Mouse (Mus musculus): ENCODE results near the gene B230104I21Rik. TPM values are rescaled to one million over a fixed set of nuclear protein-coding genes. Genes with fewer than 3 reads are reported as not detected.

The B230104I21Rik gene
- polyA plus RNA-seq, 1 experiment from 2014 or later = not detected

DNA sequence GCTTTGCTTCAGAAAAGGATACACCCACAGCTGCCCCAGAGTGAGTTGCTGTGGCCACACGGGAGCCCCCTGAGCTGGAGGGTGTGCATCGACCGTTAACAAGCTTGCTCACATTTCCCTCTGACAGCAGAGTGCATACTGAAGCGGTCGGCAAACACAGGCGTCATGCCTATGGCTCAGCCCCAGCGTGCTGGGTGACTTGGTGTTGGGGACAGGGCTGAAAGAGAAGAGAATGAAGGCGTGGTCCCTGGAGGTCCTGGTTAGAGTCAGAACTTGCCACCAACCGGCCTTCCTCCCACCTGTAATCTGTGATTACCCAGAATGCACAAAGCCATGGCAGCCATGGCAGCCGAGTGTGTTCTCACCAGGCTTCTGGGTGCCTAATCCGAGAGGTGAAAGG is 22.9 kb downstream of the B230104I21Rik start:
- Histone ChIP-seq H3K9me3 (ENCODE audit: low read length) (no peaks in the 10 kb centered on the region), H3K27me3 (ENCODE audit: insufficient read depth, low read length) (no peaks in the 10 kb centered on the region), H3K4me2 (ENCODE audit: low read depth, low read length) (no peak overlapping the region), H3K27ac (ENCODE audit: low read depth) (no peak overlapping the region), H3K36me3 (replicated peaks; ENCODE audit: insufficient read depth, low read length) (no peaks in the 10 kb centered on the region), H3K4me1 (ENCODE audit: insufficient read depth) (no peaks in the 10 kb centered on the region), H3K9ac (replicated peaks) (no peak overlapping the region), H3K4me3 (ENCODE audit: low read depth, low read length) (no peak overlapping the region)
- TF ChIP-seq EP300 (IDR thresholded peaks at IDR 0.05; ENCODE audit: low read depth) = no peak
- no peak for TF ChIP-seq CTCF (IDR thresholded peaks at IDR 0.05; ENCODE audit: low read depth)
- DNase-seq (no peak), ATAC-seq (peak; percentile 21; the same call in 1 of the 2 replicates)
- WGBS (ENCODE audit: insufficient replicate concordance) = 52% methylated on average over 11 of the region's 11 CpGs

DNA sequence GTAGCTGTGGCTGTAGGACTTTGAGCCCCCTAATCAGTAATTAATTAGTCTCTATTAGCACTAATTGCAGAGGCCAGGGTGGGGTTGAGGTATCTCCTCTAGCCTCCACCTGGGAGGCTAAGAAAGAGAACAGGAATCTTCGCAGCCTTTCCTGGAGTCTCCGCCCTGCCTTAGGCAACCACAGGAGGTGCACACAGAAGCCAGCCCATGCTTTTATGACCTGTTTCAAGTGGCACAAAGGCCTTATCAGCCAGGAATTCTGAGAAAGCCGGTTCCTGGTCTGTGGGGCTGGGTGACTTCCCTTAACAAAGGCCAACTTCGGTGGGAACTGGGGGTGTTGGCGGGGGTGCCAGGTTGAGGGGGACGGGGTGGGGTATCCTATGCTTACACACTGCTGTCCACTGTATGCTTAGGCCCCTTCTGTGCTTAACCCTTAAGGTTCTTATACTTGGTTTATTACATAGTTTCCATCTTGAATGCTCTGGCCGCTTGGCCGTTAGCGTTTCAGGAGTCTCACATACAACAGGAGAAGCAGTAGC is 23.9 kb downstream of the B230104I21Rik start:
- no peak overlapping the region for H3K4me2 ChIP-seq (ENCODE audit: low read depth, low read length)
- H3K9ac ChIP-seq (replicated peaks) = no peak overlapping the region
- WGBS (ENCODE audit: insufficient replicate concordance) = 71% methylated on average over 9 of the region's 9 CpGs
- H3K27me3 ChIP-seq (ENCODE audit: insufficient read depth, low read length) = no peaks in the 10 kb centered on the region
- no peaks in the 10 kb centered on the region for H3K36me3 ChIP-seq (replicated peaks; ENCODE audit: insufficient read depth, low read length)
- TF ChIP-seq EP300 (IDR thresholded peaks at IDR 0.05; ENCODE audit: low read depth) = no peak
- TF ChIP-seq CTCF (IDR thresholded peaks at IDR 0.05; ENCODE audit: low read depth) = no peak
- ATAC-seq (no peak), DNase-seq (no peak)
- H3K9me3 ChIP-seq (ENCODE audit: low read length) = no peaks in the 10 kb centered on the region
- H3K4me3 ChIP-seq (ENCODE audit: low read depth, low read length) = no peak overlapping the region
- H3K4me1 ChIP-seq (ENCODE audit: insufficient read depth) = no peaks in the 10 kb centered on the region
- no peak overlapping the region for H3K27ac ChIP-seq (ENCODE audit: low read depth)

DNA sequence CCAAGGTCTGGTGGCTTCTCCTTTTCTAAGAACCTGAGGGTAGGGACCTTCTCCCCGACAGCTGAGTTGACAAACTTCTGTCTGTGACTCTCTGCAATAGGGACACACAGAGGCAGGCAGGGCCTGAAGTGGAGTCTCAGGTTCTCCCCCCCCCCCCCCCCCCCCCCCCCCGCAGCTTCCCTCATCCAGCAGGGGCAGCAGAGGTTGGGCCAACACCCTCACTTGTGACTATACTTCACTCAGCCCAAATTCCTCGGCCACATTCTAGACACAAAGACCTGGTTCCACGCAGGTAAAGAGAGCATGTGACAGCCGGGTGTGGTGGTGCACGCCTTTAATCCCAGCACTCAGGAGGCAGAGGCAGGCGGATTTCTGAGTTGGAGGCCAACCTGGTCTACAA is 24.5 kb downstream of the B230104I21Rik start:
- H3K4me3 ChIP-seq (ENCODE audit: low read depth, low read length) = no peak overlapping the region
- TF ChIP-seq CTCF (IDR thresholded peaks at IDR 0.05; ENCODE audit: low read depth) = no peak
- no peak for TF ChIP-seq EP300 (IDR thresholded peaks at IDR 0.05; ENCODE audit: low read depth)
- no peak overlapping the region for H3K27ac ChIP-seq (ENCODE audit: low read depth)
- H3K9me3 ChIP-seq (ENCODE audit: low read length) = no peaks in the 10 kb centered on the region
- no peaks in the 10 kb centered on the region for H3K36me3 ChIP-seq (replicated peaks; ENCODE audit: insufficient read depth, low read length)
- no peak overlapping the region for H3K9ac ChIP-seq (replicated peaks)
- H3K27me3 ChIP-seq (ENCODE audit: insufficient read depth, low read length) = no peaks in the 10 kb centered on the region
- ATAC-seq (no peak), DNase-seq (no peak)
- WGBS (ENCODE audit: insufficient replicate concordance) = 71% methylated on average over 6 of the region's 7 CpGs
- no peak overlapping the region for H3K4me2 ChIP-seq (ENCODE audit: low read depth, low read length)
- no peaks in the 10 kb centered on the region for H3K4me1 ChIP-seq (ENCODE audit: insufficient read depth)

- H3K27me3 ChIP-seq (ENCODE audit: insufficient read depth, low read length) = no peaks in the 10 kb centered on the region
- no peak overlapping the region for H3K27ac ChIP-seq (ENCODE audit: low read depth)
- H3K4me2 ChIP-seq (ENCODE audit: low read depth, low read length) = no peak overlapping the region
- TF ChIP-seq CTCF (IDR thresholded peaks at IDR 0.05; ENCODE audit: low read depth) (no peak), EP300 (IDR thresholded peaks at IDR 0.05; ENCODE audit: low read depth) (no peak)
- no peak for ATAC-seq
- no peak overlapping the region for H3K9ac ChIP-seq (replicated peaks)
- no peak overlapping the region for H3K4me3 ChIP-seq (ENCODE audit: low read depth, low read length)
- WGBS (ENCODE audit: insufficient replicate concordance) = 74% methylated on average over 3 of the region's 3 CpGs
- H3K36me3 ChIP-seq (replicated peaks; ENCODE audit: insufficient read depth, low read length) = no peaks in the 10 kb centered on the region
- no peak for DNase-seq
- no peaks in the 10 kb centered on the region for H3K4me1 ChIP-seq (ENCODE audit: insufficient read depth)
- H3K9me3 ChIP-seq (ENCODE audit: low read length) = no peaks in the 10 kb centered on the region
Measured at GRCm38 (mm10) chr4:154360850-154361249, 24.9 kb downstream of the B230104I21Rik start.

DNA sequence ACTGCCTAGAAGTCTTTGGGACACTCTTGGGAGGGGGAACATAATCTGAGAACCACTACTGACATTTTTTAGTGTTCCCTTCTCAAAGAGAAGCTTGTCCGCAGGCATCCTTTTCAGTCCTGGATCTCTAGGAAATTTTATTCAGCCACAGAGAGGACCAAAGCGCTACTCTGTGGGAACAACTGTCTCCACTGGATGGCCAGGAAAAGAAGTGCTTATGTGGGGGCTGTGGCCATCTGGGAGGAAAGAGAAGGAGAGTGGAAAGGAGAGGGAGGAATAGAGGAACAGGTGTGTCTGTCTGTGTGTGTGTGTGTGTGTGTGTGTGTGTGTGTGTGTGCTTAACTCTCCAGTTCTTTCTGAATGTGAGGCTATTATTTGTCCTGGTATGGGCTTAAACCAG is 28.8 kb downstream of the B230104I21Rik start:
- Histone ChIP-seq H3K27me3 (ENCODE audit: insufficient read depth, low read length) (no peaks in the 10 kb centered on the region), H3K4me2 (ENCODE audit: low read depth, low read length) (no peak overlapping the region), H3K27ac (ENCODE audit: low read depth) (no peak overlapping the region), H3K4me1 (ENCODE audit: insufficient read depth) (no peaks in the 10 kb centered on the region), H3K9me3 (ENCODE audit: low read length) (no peaks in the 10 kb centered on the region), H3K9ac (replicated peaks) (no peak overlapping the region), H3K36me3 (replicated peaks; ENCODE audit: insufficient read depth, low read length) (no peaks in the 10 kb centered on the region), H3K4me3 (ENCODE audit: low read depth, low read length) (no peak overlapping the region)
- TF ChIP-seq CTCF (IDR thresholded peaks at IDR 0.05; ENCODE audit: low read depth) (no peak), EP300 (IDR thresholded peaks at IDR 0.05; ENCODE audit: low read depth) (no peak)
- DNase-seq (no peak), ATAC-seq (no peak)
- 82% methylated on average over 2 of the region's 2 CpGs for WGBS (ENCODE audit: insufficient replicate concordance)

GRCm38 (mm10) chr4:154366836-154367235 is 30.9 kb downstream of the B230104I21Rik start:
- WGBS (ENCODE audit: insufficient replicate concordance) = 69% methylated on average over 6 of the region's 6 CpGs
- TF ChIP-seq EP300 (IDR thresholded peaks at IDR 0.05; ENCODE audit: low read depth) = no peak
- TF ChIP-seq CTCF (IDR thresholded peaks at IDR 0.05; ENCODE audit: low read depth) = 0 out of 2 replicates have a peak, but pooled peaks have one; percentile 28
- no peak overlapping the region for H3K4me2 ChIP-seq (ENCODE audit: low read depth, low read length)

DNA sequence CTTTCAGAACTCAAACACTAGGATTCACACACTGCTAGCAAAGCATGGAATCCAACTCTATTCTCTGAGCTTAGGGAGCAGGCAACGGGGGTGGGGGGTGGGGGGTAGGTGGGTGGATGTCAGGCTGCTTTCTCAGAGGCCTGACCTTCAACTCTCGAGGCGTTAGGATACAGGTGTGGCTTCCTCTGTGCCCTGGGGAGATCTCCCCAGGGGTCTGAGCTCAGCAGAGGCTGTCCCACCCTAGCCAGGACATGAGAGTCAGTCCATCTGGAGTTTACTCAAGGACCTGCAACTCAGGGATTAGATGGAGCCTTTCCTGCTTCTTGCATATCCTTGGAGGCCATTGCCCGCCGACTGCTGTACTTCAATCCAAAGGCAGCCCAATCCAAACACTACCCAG is 33.2 kb downstream of the B230104I21Rik start:
- 53% methylated on average over 5 of the region's 5 CpGs for WGBS (ENCODE audit: insufficient replicate concordance)
- Histone ChIP-seq H3K4me1 (ENCODE audit: insufficient read depth) (no peaks in the 10 kb centered on the region), H3K4me3 (ENCODE audit: low read depth, low read length) (no peak overlapping the region), H3K36me3 (replicated peaks; ENCODE audit: insufficient read depth, low read length) (no peaks in the 10 kb centered on the region), H3K4me2 (ENCODE audit: low read depth, low read length) (no peak overlapping the region), H3K9me3 (ENCODE audit: low read length) (no peaks in the 10 kb centered on the region), H3K27ac (ENCODE audit: low read depth) (no peak overlapping the region), H3K9ac (replicated peaks) (no peak overlapping the region), H3K27me3 (ENCODE audit: insufficient read depth, low read length) (no peaks in the 10 kb centered on the region)
- ATAC-seq = no peak
- TF ChIP-seq CTCF (IDR thresholded peaks at IDR 0.05; ENCODE audit: low read depth) (no peak), EP300 (IDR thresholded peaks at IDR 0.05; ENCODE audit: low read depth) (no peak)
- DNase-seq = no peak

More at GRCm38 (mm10) chr4:154366836-154367235, 30.9 kb downstream of the B230104I21Rik start:
- H3K27ac ChIP-seq (ENCODE audit: low read depth) = no peak overlapping the region
- H3K9ac ChIP-seq (replicated peaks) = no peak overlapping the region
- DNase-seq = no peak
- no peak for ATAC-seq
- H3K4me1 ChIP-seq (ENCODE audit: insufficient read depth) = no peaks in the 10 kb centered on the region
- no peaks in the 10 kb centered on the region for H3K27me3 ChIP-seq (ENCODE audit: insufficient read depth, low read length)
- no peak overlapping the region for H3K4me3 ChIP-seq (ENCODE audit: low read depth, low read length)
- H3K9me3 ChIP-seq (ENCODE audit: low read length) = no peaks in the 10 kb centered on the region
- H3K36me3 ChIP-seq (replicated peaks; ENCODE audit: insufficient read depth, low read length) = no peaks in the 10 kb centered on the region
